Mouse (Mus musculus): ENCODE data around the gene Ube2d3.
"Not testable (repeated sequence)": the region's sequence is repeated elsewhere in the genome, so short reads cannot be mapped to it uniquely, and the experiment has no call there.

Ube2d3 gene

DNA sequence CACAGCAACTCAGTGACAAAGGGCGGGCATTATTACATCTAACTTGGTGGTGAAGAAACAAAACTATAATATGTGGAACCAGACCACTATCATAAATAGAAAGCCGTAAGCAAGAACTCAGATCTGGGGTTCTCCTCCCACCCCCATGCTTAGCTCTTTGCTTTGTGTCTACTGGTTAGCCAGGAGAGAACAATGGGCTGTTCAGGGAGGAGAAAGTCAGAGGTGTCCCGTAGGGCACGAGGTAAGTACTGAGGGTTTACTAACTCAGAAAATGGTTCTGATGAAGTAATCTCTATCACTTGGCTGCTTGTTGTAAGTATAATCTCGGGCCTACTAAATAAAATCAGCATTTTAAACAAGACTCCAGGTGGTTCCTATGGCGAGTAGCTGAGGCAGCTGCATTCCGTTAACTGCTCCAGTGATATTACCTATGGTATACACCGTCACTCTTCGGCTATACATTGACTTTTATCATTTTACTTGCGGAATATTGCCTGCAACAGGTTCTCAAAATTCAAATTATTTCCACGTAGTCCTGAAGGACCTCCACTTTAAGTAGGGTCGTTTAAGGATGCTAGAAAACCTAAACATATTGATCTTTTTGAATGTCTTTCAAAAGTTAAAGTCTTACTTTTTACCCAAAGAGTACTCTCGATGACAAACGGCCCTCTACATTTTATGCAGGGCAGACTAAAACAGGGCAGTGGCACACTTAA is 890 bp upstream of the Ube2d3 start:
- no peak for DNase-seq (ENCODE audit: extremely low spot score, low spot score)

DNA sequence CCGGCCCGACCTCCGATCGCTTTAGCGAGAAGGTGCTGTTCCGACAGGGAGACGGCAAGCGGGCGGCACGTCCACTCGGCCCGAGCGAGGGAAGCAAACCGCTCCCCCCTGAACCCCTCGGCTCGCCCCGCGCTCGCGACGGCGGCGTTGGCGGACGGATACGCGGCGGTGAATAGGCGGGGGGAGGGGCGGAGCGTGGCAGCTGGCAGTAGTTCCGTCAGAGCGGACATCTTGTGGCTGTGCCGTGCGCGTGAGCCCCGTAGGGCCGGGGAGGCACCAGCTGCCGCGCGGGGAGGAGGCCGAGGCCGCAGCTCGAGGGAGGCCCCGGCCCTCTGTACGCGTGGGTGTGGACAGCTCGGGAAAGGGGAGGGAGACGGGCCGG is 573 bp downstream of the Ube2d3 start:
- peak; percentile 96 for DNase-seq (ENCODE audit: extremely low spot score, low spot score)

DNA sequence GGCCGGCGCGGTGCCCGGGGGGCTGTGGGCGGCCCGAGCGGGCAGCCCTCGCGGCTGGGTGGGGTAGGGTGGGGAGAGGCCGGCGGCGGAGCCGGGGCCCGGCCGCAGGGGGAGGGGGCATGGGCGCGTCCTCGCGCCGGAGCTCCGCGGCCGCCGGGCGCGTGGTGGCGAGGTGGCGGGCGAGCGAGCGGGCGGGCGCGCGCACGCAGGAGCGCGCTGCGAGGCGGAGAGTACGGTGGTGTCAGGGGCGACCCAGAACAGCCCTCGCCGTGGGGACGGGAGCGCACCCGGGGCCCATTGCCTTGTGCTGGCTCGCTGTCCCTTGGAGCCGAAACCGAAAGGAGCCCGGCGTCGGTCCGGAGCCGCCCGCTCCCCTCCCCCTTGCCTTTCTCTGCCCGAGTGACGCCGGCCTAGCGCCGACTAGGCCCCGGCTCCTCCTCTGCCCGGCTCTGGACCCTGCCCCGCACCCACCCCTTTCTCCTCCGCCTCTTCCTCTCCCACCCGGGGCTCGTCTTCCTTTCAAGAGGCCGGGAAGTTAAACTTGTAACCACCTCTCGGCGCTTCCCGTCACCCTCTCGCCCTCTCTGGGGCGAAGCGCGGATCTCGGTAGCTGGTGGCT is 1.1 kb downstream of the Ube2d3 start:
- peak; percentile 76 for DNase-seq (ENCODE audit: extremely low spot score, low spot score)

DNA sequence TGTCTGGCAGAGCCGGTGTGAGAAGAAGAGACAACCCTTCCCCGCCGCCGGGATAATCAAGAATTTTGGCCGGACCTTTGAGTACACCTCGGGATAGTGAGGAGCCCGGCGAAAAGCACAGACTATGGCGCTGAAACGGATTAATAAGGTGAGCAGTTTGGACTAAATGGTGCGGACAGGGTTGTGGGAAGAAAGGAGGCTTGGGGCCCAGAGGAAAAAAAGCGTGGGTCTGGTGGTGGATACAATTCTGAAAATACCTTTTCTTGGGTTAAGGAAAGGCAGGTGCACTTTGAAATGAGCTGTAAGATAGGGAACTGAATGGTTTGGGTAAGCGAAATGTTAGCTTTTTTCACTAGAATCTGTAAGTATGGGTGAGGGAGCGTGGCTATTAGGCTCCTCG is 1.7 kb downstream of the Ube2d3 start:
- DNase-seq (ENCODE audit: extremely low spot score, low spot score) = no peak

DNA sequence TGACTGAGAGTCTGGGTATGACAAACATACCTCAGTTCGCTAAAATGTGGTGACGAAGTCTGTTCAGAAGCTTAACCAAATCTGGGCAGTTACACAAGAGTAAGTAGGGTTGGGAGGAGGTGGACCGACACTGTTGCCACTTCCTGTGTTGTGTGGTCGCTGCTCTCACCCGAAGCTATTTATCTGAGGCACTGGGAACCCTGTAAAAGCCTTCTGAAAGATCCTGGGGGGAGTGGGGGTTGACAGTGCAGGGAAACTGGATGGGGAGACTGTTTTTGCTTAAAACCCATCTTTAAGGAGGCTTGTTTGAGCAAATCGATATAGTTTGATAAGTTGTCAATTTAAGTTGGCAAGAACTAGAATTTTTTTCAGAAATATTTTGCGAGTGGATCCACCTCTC is 2.3 kb downstream of the Ube2d3 start:
- no peak for DNase-seq (ENCODE audit: extremely low spot score, low spot score)

DNA sequence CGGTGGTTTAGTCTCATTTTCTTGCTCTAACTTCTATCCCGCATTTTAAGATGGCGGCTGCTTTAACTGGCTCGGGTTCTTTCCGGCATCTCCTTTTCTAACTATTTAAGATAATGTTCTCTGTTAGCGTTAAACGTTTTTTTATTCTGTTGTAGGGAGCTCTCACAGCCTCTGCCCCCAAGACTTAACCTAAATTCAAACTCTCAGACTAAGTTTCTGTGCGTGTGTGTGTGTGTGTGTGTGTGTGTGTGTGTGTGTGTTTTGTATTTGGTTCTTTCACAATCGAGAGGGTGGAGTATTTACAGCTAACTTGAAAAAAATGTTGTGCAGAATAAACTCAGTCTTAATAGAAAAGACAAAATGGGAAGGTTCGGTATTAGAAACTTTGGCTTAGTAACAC is 2.7 kb downstream of the Ube2d3 start:
- DNase-seq (ENCODE audit: extremely low spot score, low spot score) = no peak

DNA sequence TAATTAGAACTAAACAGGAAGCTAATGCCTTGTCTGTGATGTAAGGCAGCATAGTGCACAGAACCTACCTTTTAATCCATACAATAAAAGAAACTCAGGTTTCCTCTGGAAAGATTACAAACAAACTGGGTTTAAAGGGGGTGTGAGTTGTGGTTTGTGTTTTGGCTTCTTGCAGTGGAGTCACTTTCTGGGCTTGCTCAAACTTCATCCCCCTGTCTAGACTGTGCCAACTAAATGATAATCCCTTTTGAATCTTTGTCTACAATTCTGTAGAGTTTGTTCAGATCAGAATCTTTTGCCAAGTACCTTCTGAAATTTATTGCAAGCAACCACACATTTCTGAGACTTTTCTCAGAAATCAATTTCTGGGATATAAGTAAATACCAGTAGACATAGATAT is 7.0 kb downstream of the Ube2d3 start:
- DNase-seq (ENCODE audit: extremely low spot score, low spot score) = no peak

DNA sequence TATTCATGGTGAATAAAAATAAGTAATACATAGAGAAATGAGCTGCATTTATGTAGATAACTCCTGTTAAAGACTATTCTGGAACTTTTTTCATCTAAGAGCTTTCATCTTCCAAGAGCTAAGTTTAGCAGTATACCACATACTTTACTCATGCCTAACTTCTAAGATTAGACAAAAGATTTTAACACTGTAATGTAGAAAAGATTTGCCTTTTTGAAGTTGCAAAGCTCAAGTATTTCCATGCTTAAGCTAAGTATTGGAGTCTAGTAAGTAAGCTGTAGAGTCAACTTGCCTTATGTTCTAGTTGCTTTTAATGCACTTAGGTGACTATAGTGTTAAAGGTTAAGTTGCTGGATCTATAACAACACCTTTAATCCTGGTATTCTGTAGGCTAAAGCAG is 21.0 kb downstream of the Ube2d3 start:
- no peak for DNase-seq (ENCODE audit: extremely low spot score, low spot score)

DNA sequence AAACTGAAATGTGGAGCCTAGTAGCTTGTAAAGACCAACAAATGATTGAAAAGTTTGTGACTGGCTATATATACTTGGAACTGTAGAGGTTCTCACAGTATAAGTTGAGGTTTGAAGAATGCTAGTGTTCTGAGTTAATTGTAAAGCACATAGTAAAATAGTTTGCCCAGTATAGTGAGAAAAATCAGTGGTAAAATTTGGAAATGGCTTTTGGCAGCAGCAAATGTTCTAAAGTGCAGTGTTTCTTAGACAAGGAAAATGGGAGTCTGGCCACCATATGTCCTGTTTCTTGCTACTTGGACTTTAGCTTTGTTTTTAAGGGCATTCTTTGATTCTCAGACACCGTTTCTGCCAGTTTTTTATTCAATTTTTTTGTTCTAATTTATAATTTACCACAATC is 30.5 kb downstream of the Ube2d3 start:
- no peak for DNase-seq (ENCODE audit: extremely low spot score, low spot score)

DNA sequence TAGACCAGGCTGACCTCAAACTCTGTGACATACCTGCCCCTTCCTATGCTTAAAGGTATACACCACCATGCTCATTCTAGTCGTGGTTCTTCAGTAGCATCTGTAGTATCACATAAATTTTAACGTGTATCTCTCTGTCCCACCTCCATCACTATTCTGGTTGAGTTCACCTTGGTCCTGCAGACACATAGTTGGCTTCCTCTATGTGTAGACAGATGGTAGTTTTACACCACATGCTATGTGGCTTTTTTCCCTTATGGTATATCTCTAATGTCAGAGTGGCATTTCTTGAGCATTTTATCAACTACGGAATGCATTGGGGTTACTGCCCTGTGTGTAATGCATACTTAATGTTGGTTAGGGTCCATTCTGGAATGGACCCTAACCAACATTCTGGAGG is 31.2 kb downstream of the Ube2d3 start:
- DNase-seq (ENCODE audit: extremely low spot score, low spot score) = no peak

DNA sequence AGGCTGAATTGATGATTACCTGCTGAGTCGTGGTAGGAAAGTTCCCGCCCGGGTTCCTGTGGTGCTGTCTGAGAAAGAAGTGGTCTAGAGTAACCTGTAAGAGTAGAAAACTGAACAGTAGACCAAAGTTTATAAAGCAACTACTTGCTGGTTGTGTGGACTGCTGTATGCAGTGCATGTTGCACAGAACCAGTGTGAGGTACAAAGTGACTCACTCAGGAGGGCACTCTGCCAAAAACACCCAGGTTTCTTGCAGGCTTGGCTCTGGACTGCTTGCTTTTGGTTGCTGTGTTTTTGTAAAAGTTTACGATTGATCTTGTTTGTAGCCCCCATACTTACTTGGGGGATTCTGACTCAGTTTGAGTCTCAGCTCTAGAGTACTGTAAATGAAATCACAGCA is 32.0 kb downstream of the Ube2d3 start:
- no peak for DNase-seq (ENCODE audit: extremely low spot score, low spot score)

DNA sequence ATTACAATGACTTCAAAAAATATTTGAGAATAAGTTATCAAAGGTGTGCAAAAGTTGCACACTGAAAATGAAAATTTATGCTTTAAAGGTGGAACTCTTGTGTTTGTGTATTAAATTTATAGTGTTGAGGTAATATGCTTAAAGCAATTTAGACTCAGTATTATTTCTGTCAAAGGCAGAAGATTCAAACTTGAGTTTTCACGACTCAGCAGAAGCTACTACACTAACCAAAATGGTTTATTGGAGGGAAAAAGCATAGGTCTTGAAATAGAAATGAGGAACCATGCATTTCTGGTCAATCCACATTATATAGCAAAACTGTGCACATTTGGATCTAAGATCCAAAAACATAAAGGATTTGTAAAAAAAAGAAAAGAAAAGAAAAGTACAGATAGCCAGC is 32.9 kb downstream of the Ube2d3 start:
- DNase-seq (ENCODE audit: extremely low spot score, low spot score) = no peak

DNA sequence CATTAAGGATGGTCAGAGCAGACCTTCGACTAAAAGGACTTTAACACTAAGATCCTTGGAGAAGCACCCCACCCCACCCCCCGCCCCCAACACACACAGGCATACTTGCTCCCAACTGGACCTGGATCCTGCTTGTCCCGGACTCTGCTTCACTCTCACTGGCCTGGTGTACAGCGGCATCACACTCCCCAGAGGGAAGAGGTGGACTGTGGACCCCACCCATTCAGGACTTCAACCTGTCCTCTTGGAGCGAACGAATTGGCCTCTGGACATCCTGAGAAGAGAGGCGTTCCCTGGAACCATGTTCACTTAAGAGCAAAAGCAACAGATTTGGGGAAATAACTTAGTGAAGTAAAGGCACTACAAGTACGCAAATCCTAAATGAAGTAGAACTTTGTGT is 37.1 kb downstream of the Ube2d3 start:
- DNase-seq (ENCODE audit: extremely low spot score, low spot score) = no peak

DNA sequence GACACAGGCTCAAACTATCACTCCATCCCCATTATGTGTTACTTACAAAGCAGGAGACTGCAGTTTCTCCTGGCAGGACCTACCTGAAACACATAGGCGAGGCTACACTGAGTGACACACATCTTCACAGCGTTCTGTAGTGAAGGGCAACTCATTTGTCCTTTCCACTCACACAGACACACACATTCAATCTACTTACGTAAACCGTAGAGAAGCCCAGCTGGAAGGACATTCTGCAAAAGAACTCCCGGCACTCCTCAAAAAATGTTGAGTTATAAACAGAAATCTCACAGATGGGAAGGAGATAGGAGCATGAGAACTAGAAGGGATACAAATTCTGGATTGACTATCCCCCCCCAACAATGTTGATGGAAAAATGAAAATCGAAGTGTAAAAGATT is 38.3 kb downstream of the Ube2d3 start:
- no peak for DNase-seq (ENCODE audit: extremely low spot score, low spot score)

DNA sequence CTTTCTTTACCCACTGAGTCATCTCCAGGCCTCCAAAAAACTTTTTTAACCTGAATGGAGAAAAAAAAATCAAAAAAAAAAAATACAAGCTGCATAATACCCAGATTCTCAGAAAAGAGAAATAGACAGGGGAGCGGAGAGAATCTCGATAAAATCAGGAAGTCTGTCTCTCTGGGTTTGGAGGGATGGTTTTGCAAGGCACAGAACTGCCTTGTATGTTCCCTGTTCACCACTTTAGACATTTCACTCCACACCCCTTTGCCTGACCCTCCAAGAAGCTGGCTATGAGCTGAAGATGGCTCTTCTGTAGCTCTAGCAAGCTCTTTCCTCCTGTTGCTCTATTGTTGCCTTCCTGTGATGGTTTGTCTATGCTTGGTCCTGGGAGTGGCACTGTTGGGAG is 39.0 kb downstream of the Ube2d3 start:
- no peak for DNase-seq (ENCODE audit: extremely low spot score, low spot score)

DNA sequence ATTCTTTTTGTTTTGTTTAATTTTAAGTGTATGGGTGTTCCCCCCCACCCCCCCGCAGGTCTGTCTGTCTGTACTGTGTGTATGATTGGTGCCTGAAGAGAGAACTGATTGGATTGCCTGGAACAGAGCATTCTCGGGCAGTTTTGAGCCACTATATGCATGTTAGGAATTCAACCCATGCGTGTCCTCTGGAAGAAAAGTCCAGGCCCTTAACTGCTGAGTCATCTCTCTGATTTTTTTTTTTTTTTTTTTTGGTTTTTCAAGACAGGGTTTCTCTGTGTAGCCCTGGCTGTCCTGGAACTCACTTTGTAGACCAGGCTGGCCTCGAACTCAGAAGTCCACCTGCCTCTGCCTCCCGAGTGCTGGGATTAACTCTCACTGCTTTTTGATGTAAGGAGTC is 41.1 kb downstream of the Ube2d3 start:
- DNase-seq (ENCODE audit: extremely low spot score, low spot score) = not testable (repeated sequence)

DNA sequence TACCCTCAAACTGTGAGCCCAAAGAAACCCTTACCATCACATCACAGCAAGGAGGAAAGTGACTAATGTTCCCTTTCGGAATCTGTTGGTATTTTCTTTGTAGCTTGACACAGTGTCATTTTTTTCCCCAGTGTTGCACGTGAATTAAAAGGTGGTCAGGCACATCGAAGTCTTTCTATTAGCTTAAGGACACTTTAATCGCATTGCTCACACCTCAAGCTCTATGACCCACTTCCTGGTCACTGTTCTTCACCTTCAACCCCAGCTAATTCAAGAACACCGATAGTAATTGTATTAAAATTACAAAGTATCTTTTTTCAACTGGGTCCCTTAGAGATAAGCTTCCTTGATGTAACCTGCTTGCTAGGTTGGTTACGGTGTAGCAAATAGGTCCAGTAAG is 42.8 kb downstream of the Ube2d3 start:
- DNase-seq (ENCODE audit: extremely low spot score, low spot score) = no peak

DNA sequence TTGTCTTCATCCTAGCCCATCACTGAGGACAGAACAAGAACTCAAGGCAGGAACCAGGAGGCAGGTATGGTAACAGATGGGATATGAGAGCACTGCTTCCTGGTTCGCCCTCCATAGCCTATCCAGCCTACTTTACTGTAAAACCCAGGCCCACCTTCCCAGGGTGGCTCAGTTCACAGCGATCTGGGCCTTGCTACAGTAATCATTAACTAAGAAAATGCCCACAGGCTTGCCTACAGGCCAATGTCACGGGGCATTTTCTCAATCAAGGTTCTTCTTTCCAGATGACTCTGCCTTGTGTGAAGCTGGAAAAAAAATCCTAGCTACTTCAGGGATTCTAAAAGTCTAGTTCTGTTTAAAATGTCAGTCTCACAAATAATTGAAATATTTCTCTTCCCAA is 43.7 kb downstream of the Ube2d3 start:
- no peak for DNase-seq (ENCODE audit: extremely low spot score, low spot score)

DNA sequence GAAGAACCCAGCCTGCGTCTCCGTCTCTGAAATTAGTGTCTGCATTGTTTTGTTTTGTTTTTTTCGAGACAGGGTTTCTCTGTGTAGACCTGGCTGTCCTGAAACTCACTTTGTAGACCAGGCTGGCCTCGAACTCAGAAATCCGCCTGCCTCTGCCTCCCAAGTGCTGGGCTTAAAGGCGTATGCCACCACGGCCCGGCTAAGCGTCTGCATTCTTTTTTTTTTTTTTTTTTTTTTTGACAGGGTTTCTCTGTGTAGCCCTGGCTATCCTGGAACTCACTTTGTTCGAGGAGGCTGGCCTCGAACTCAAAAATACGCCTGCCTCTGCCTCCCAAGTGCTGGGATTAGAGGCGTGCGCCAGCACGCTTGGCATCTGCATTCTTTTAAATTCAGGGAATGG is 46.7 kb downstream of the Ube2d3 start:
- not testable (repeated sequence) for DNase-seq (ENCODE audit: extremely low spot score, low spot score)

DNA sequence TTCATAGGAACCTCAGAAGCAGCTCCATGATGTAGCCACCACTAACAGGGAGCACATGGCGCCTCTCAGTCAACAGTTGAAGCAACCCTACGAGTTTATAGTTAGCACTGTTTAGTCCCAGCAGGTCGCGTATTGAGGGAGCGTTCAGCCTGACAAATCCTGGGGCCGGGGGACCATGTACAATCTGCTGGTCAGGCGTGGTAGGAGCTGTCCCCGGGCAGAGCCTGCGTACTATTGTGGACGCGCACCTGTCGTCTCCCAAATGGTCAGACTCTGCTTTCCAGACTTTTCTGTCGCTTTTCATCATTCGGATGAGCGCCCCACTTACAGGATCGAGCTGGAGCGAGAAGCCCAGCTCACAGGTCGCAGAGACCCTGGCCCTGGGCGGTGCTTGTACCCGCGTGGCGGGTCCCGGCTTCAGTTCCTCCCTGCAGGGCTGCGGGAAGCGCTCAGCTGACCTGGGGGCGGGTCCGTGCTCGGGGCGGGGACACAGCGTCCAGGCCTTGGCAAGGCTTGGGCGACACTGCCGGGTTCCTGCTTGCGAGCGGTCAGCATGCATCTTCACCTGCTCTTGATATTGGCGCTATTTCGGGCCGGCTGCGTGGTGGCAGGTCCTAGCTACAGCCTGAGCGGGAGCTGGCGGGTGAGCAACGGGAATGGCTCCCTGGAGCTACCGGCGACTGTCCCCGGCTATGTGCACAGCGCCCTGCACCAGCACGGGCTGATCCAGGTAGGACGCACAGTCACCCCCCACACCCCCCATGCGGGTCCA is 47.4 kb downstream of the Ube2d3 start, which contains the start of gene Manba:
Gene Manba (plus strand): TSS at position 484 of the 772 bp plus-strand sequence.
- peak; percentile 75 for DNase-seq (ENCODE audit: extremely low spot score, low spot score)

DNA sequence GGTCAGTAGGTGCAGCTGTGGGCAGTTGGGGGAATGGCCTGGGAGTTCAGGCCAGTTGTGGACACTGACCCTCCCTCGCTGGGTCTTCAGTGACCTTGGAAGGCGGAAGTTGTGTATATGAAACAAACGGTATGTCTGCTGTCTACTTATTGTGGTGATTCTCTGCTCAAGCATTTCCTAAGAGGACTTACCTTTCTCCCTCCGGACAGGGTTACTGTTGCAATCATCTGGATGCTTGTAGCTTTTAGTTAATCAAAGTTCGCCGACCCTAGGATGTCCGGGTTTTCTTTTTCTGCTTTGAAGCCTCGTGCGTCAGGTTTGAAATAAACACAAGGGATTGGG is 47.9 kb downstream of the Ube2d3 start:
- no peak for DNase-seq (ENCODE audit: extremely low spot score, low spot score)

DNA sequence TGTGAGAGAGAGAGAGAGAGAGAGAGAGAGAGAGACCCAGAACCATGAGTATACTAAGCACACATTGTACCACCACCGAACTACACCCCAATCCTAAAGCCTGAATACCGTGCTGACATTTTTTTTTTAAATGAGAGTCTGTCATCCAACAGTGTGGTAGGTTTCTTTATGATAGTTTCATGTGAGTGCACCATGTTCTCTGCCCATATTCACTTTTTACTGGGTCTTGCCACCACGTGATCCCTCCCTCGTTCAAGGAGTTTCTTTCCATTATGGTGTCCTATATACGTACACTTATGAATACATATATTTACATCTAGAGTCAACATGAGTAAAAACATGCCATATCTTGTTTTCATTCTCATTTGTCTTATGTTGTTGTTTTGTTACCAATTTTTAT is 48.4 kb downstream of the Ube2d3 start:
- no peak for DNase-seq (ENCODE audit: extremely low spot score, low spot score)

DNA sequence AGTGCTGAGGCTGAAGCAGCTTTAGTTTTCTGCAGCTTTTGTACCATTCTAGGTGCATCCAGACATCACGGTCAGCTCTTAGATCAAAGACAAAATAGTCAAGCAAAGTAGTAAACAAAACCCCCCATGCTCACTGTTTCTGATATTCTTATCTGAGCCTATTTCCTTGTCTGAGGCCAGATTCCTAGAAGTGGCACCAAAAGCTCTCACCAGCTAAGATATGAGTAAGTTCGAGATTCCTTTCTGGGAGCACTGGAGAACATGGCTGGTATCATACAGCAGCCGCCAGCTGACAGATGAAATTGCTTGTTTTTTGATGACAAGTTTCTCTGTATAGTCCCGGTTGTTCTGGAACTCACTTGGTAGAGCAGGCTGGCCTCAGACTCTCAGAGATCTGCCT is 49.9 kb downstream of the Ube2d3 start:
- no peak for DNase-seq (ENCODE audit: extremely low spot score, low spot score)

All from neural tube, embryonic 10.5 days (tissue).